Mouse (Mus musculus) liver, postnatal 0 days (tissue): ENCODE results near the gene Plekha7.

ENCODE experiments used
- CTCF ChIP-seq: sonication (generic); IDR thresholded peaks from 2 replicates; pipeline ENCODE4 v1.5.1; 2016; ENCODE audit warnings: antibody characterized with exemption, low read depth
- EP300 ChIP-seq: IDR thresholded peaks from 2 replicates; pipeline ENCODE4 v1.6.1; 2016; ENCODE audit warnings: antibody characterized with exemption, low read depth, mild to moderate bottlenecking

DNA sequence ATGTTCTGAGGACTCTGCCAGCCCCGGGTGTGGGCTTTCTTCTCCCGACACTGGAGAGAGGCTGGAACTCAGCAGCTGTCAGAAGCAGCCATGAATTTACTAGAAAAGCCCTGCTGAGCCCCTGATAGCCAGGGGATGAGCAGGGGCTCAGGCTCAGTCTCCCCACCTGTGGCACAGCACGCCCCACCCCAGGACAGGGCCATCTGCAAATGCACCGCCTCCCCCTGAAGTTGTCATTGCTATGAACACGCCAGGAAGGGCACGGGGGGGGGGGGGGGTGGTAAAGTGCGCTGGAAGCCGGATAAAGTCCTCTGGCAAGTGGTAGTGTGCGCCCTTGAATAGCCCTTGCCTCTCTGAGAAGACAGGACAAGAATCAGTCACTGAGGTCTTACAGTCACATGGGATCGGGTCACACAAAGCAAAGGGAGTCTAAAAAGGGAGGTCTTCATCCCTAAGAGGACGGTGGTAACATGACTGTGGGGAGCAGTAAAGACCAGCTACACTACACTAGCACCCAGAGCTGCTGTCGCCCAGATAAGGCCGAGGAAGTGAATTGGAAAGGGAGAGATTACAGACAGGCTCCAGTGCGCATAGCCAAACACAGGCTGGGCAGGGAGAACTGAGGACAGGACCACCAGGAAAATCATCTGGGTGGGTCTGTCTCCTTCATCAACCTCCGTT is 61.3 kb downstream of the Plekha7 start:
- TF ChIP-seq EP300 (no peak), CTCF (no peak)
